Mouse (Mus musculus) CH12.LX (cell line): ENCODE results near the gene Fli1. TPM values are rescaled to one million over a fixed set of nuclear protein-coding genes. Genes with fewer than 3 reads are reported as not detected.

ENCODE experiments used
- DNase-seq: peaks from one replicate; pipeline ENCODE4 v3.0.0-alpha.2; 2013; ENCODE audit errors: extremely low read depth
- H3K27ac ChIP-seq: 2 replicates; pipeline ENCODE4 v1.5.1; 2012; ENCODE audit warnings: low read depth, mild to moderate bottlenecking, control low read depth, moderate library complexity; ENCODE audit not compliant: insufficient read depth
- H3K27me3 ChIP-seq: replicated peaks from 2 replicates; pipeline ENCODE3; 2012; ENCODE audit warnings: inconsistent platforms
- H3K36me3 ChIP-seq, 2 experiments: replicated peaks in 1 of 2; 2 replicates each; pipeline versions ENCODE3 to v1.6.1; 2012; ENCODE audit warnings: inconsistent platforms in 1 of 2, low read length in 1 of 2, mild to moderate bottlenecking in 1 of 2, mixed read lengths in 1 of 2, moderate library complexity in 1 of 2; ENCODE audit not compliant: control insufficient read depth in 1 of 2, insufficient read depth in 1 of 2
- H3K4me1 ChIP-seq, 2 experiments: 2 replicates each; pipeline ENCODE4 v1.6.1; 2012; ENCODE audit warnings: inconsistent platforms in 1 of 2, moderate library complexity in 1 of 2; ENCODE audit not compliant: insufficient read depth in 2 of 2, control insufficient read depth in 1 of 2
- H3K4me2 ChIP-seq: 2 replicates; pipeline ENCODE4 v1.6.1; 2012; ENCODE audit warnings: low read depth, mild to moderate bottlenecking, control low read depth; ENCODE audit not compliant: poor library complexity, insufficient read depth, severe bottlenecking
- H3K4me3 ChIP-seq, 3 experiments: fragments of 150-350 bp in 1 of 3; sonication (generic) in 1 of 3; replicated peaks in 1 of 3; 2 replicates each; pipeline versions ENCODE3 to v1.5.1; 2011 to 2012; ENCODE audit warnings: low read depth in 2 of 3, low read length in 2 of 3, mild to moderate bottlenecking in 2 of 3, moderate library complexity in 2 of 3, control low read depth in 1 of 3, improper control_type of control experiment in 1 of 3, inconsistent platforms in 1 of 3, mixed read lengths in 1 of 3; ENCODE audit not compliant: poor library complexity in 1 of 3
- H3K79me2 ChIP-seq: replicated peaks from 2 replicates; pipeline ENCODE4 v1.6.1; 2012; ENCODE audit warnings: mild to moderate bottlenecking, moderate library complexity; ENCODE audit not compliant: control insufficient read depth, poor library complexity, insufficient read depth, severe bottlenecking; ENCODE audit errors: extremely low read depth
- H3K9ac ChIP-seq: 2 replicates; pipeline ENCODE4 v1.6.1; 2012; ENCODE audit warnings: low read depth, mild to moderate bottlenecking, control low read depth, moderate library complexity; ENCODE audit not compliant: insufficient read depth
- H3K9me3 ChIP-seq: replicated peaks from 2 replicates; pipeline ENCODE3; 2012; ENCODE audit warnings: low read length, inconsistent platforms, mixed read lengths
- BHLHE40 ChIP-seq: IDR thresholded peaks from 2 replicates; pipeline ENCODE4 v1.6.1; 2011; ENCODE audit warnings: mild to moderate bottlenecking, low read depth, low read length, improper control_type of control experiment
- CHD1 ChIP-seq: IDR thresholded peaks from 2 replicates; pipeline ENCODE4 v1.6.1; 2012; ENCODE audit warnings: low read depth, low read length, improper control_type of control experiment, inconsistent platforms
- CHD2 ChIP-seq: IDR thresholded peaks from 2 replicates; pipeline ENCODE4 v1.6.1; 2011; ENCODE audit warnings: low read length, improper control_type of control experiment
- CTCF ChIP-seq, 2 experiments: IDR thresholded peaks in 1 of 2; conservative IDR thresholded peaks in 1 of 2; 2 replicates each; pipeline ENCODE4 v1.5.1; 2011 to 2012; ENCODE audit warnings: low read depth in 2 of 2, low read length in 2 of 2, improper control_type of control experiment in 1 of 2, inconsistent platforms in 1 of 2, mild to moderate bottlenecking in 1 of 2, moderate library complexity in 1 of 2
- ELF1 ChIP-seq: IDR thresholded peaks from 2 replicates; pipeline ENCODE4 v1.6.1; 2014; ENCODE audit warnings: low read depth, mild to moderate bottlenecking, inconsistent platforms, low read length, improper control_type of control experiment
- ETS1 ChIP-seq: conservative IDR thresholded peaks from 2 replicates; pipeline ENCODE4 v1.6.1; 2012; ENCODE audit warnings: low read depth, mild to moderate bottlenecking, inconsistent platforms, low read length, improper control_type of control experiment, moderate library complexity
- JUN ChIP-seq: IDR thresholded peaks from 2 replicates; pipeline ENCODE4 v1.6.1; 2011; ENCODE audit warnings: low read depth, mild to moderate bottlenecking, low read length, improper control_type of control experiment, moderate library complexity; ENCODE audit not compliant: insufficient read depth
- JUND ChIP-seq: conservative IDR thresholded peaks from 2 replicates; pipeline ENCODE4 v1.6.1; 2011; ENCODE audit warnings: low read depth, low read length, improper control_type of control experiment
- KAT2A ChIP-seq: IDR thresholded peaks from 2 replicates; pipeline ENCODE4 v1.6.1; 2012; ENCODE audit warnings: low read length, improper control_type of control experiment, inconsistent platforms; ENCODE audit not compliant: insufficient replicate concordance
- MAZ ChIP-seq: IDR thresholded peaks from 2 replicates; pipeline ENCODE4 v1.6.1; 2012; ENCODE audit warnings: low read depth, mild to moderate bottlenecking, inconsistent platforms, low read length, improper control_type of control experiment, moderate library complexity
- MXI1 ChIP-seq: IDR thresholded peaks from 2 replicates; pipeline ENCODE4 v1.6.1; 2011; ENCODE audit warnings: mild to moderate bottlenecking, low read depth, low read length, improper control_type of control experiment
- NELFE ChIP-seq: IDR thresholded peaks from 2 replicates; pipeline ENCODE4 v1.6.1; 2011; ENCODE audit warnings: low read depth, low read length, improper control_type of control experiment
- NRF1 ChIP-seq: IDR thresholded peaks from 2 replicates; pipeline ENCODE4 v1.6.1; 2014; ENCODE audit warnings: low read depth, mild to moderate bottlenecking, inconsistent platforms, low read length, improper control_type of control experiment, moderate library complexity
- PAX5 ChIP-seq: IDR thresholded peaks from 2 replicates; pipeline ENCODE4 v1.6.1; 2012; ENCODE audit warnings: low read length, inconsistent platforms, mixed read lengths
- POLR2AphosphoS2 ChIP-seq: IDR thresholded peaks from 2 replicates; pipeline ENCODE4 v1.6.1; 2011; ENCODE audit warnings: low read depth, low read length, improper control_type of control experiment
- SMC3 ChIP-seq: IDR thresholded peaks from 2 replicates; pipeline ENCODE4 v1.6.1; 2011; ENCODE audit warnings: low read depth, low read length, improper control_type of control experiment
- TBP ChIP-seq: conservative IDR thresholded peaks from 2 replicates; pipeline ENCODE4 v1.6.1; 2011; ENCODE audit warnings: low read depth, low read length, improper control_type of control experiment
- TCF12 ChIP-seq: IDR thresholded peaks from 2 replicates; pipeline ENCODE4 v1.6.1; 2014; ENCODE audit warnings: low read depth, mild to moderate bottlenecking, inconsistent platforms, low read length, improper control_type of control experiment
- USF1 ChIP-seq: IDR thresholded peaks from 2 replicates; pipeline ENCODE4 v1.6.1; 2014; ENCODE audit warnings: low read depth, mild to moderate bottlenecking, inconsistent platforms, low read length, improper control_type of control experiment
- USF2 ChIP-seq: conservative IDR thresholded peaks from 2 replicates; pipeline ENCODE4 v1.6.1; 2011; ENCODE audit warnings: low read depth, low read length, improper control_type of control experiment
- dilution Hi-C: fragments of 300-500 bp; cut with MboI; formaldehyde crosslinking; loops from 2 replicates; pipeline ENCODE4 v1.14.3; 2020; ENCODE audit warnings: low sequenced_read_pairs; ENCODE audit not compliant: extremely low pct_unique_long_range_greater_than_20kb, extremely low pct_ligation_motif_present
- in situ Hi-C: fragments of 300-500 bp; cut with MboI; formaldehyde crosslinking; loops from 3 replicates; pipeline ENCODE4 v1.14.3; 2019; ENCODE audit warnings: low sequenced_read_pairs, low pct_ligation_motif_present, low pct_unique_long_range_greater_than_20kb, mixed read lengths
- polyA plus RNA-seq: library from polyadenylated mRNA; unstranded; fragments of >175 nt; gene quantifications from 2 replicates; pipeline ENCODE4 v1.2.1, GENCODE M21; 2012; ENCODE audit warnings: low read depth; ENCODE audit not compliant: insufficient read length
- total RNA-seq, 2 experiments: library from RNA; depleted of rRNA; stranded (reverse); fragments of 300-350 nt in 1 of 2; fragments of >200 nt in 1 of 2; gene quantifications; 2 replicates each; pipeline ENCODE4 v1.2.3; 2012 to 2014

Gene Fli1
- total and polyA plus RNA-seq, 3 experiments = 20.3 to 29.3 (median 20.8) TPM

DNA sequence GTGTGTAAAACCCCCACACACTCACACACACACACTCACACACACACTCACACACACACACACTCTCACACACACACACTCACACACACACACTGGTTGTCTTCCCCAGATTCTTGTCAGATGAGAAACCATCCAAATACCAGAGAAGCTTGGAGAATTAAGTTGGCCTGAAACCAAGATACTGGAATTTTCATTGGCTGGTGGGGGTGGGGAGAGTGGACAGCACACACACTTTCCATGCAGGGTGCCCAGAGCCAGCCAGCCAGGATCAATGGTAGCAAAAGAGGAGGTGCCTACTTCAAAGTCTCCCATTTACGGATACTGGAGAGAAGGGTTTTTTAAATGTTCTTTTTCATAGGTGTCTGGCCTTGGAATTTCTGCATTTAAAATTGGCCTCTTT lies 74.3 kb downstream of the Fli1 start:
- dilution Hi-C loops (no loop called here), in situ Hi-C loops (no loop called here)
- Histone ChIP-seq H3K9me3 (no peaks in the 10 kb centered on the region), H3K27me3 (no peaks in the 10 kb centered on the region), H3K4me1 (peaks cover 0 to 37% of the 10 kb centered on the region in 2 experiments; a peak in 2 of 4 replicates), H3K9ac (no peak overlapping the region), H3K27ac (no peak overlapping the region), H3K4me2 (no peak overlapping the region), H3K4me3 (no peak overlapping the region), H3K79me2 (peaks cover 4% of the 10 kb centered on the region), H3K36me3 (peaks cover 63 to 96% of the 10 kb centered on the region in 2 experiments)
- no peak for TF ChIP-seq CHD2
- TF ChIP-seq ETS1 = no peak
- no peak for TF ChIP-seq CHD1
- TF ChIP-seq MAZ = no peak
- TF ChIP-seq MXI1 = no peak
- no peak for TF ChIP-seq POLR2AphosphoS2
- TF ChIP-seq TCF12 = no peak
- no peak for TF ChIP-seq KAT2A
- no peak for TF ChIP-seq JUND
- TF ChIP-seq USF1 = no peak
- TF ChIP-seq TBP = no peak
- no peak for TF ChIP-seq BHLHE40
- TF ChIP-seq SMC3 = no peak
- no peak for TF ChIP-seq CTCF (conservative IDR thresholded peaks at IDR 0.05 in 1 of 2, IDR thresholded peaks at IDR 0.05 in 1 of 2; ENCODE audit: low read depth in 2 of 2, low read length in 2 of 2)
- TF ChIP-seq NELFE = no peak
- TF ChIP-seq NRF1 = no peak
- no peak for TF ChIP-seq ELF1
- no peak for DNase-seq

GRCm38 (mm10) chr9:32467443-32467842 lies 75.2 kb downstream of the Fli1 start:
- TF ChIP-seq JUN (no peak), TBP (no peak), USF2 (no peak), USF1 (no peak), PAX5 (no peak)
- H3K36me3 ChIP-seq = peaks cover 58 to 96% of the 10 kb centered on the region in 2 experiments
- H3K79me2 ChIP-seq = peaks cover 3% of the 10 kb centered on the region
- no peak overlapping the region for H3K4me3 ChIP-seq
- peaks cover 0 to 28% of the 10 kb centered on the region in 2 experiments; a peak in 2 of 4 replicates for H3K4me1 ChIP-seq
- H3K9me3 ChIP-seq = no peaks in the 10 kb centered on the region
- H3K9ac ChIP-seq = no peak overlapping the region
- DNase-seq = no peak
- in situ Hi-C loops (no loop called here), dilution Hi-C loops (no loop called here)
- no peak overlapping the region for H3K27ac ChIP-seq
- no peak overlapping the region for H3K4me2 ChIP-seq
- H3K27me3 ChIP-seq = no peaks in the 10 kb centered on the region
